8 mouse cellular contexts compared by ENCODE assay signal in the genomic region with DNA sequence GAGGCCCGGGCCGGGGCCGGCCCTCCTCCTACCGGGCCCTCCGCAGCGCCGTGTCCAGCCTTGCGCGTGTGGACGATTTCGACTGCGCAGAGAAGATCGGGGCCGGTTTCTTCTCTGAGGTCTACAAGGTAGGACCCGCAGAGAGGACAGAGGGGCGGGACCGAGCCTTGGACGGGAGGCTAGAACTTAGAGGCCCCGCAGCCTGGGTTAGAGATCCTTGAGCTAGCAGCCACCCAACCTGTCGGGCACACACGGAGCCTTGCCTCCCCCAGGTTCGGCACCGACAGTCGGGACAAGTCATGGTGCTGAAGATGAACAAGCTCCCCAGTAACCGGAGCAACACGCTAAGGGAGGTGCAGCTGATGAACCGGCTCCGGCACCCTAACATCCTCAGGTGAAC. TPM values are rescaled to one million over a fixed set of nuclear protein-coding genes. Genes with fewer than 3 reads are reported as not detected.
DNase-seq lines count a peak whose midpoint lies in the region; ATAC-seq and TF ChIP-seq lines count a peak whose summit lies in the region.

No protein-coding gene starts in this region.

- no peak overlapping the region for H3K27ac ChIP-seq in liver, adult 2 months (replicated peaks; ENCODE audit: insufficient read depth, low read depth, low read length)
- H3K27ac ChIP-seq in forebrain, embryonic 11.5 days (ENCODE audit: low read depth, low read length) = peak overlapping the region; percentile 85
- H3K27ac ChIP-seq in kidney, embryonic 16.5 days (ENCODE audit: low read length) = peak overlapping the region; percentile 98

- DNase-seq in liver, adult 2 months (ENCODE audit: extremely low read depth, low read depth, low spot score) = no peak
- DNase-seq in liver (no peak), R1 (ENCODE audit: low read depth, low spot score) (peak; percentile 59)
- peak; percentile 66 for DNase-seq in forebrain, embryonic 11.5 days (ENCODE audit: low spot score)
- DNase-seq in layer of hippocampus, adult 18-20 months (ENCODE audit: low spot score in 2 of 2) = no peak
- no peak for DNase-seq in right cerebral cortex, adult 18-20 months

- no peaks in the 10 kb centered on the region; the same call in 1 of the 2 replicates for H3K79me2 ChIP-seq in liver, adult 2 months (ENCODE audit: control insufficient read depth, insufficient read depth, low read length)
- no peaks in the 10 kb centered on the region for H3K79me2 ChIP-seq in myocyte (ENCODE audit: control insufficient read depth, insufficient read depth)

- peak overlapping the region; percentile 95 for H3K4me2 ChIP-seq in forebrain, embryonic 11.5 days (ENCODE audit: low read depth, low read length, severe bottlenecking)
- peak overlapping the region; percentile 96 for H3K4me2 ChIP-seq in kidney, embryonic 16.5 days (replicated peaks; ENCODE audit: low read depth, low read length)
- H3K4me2 ChIP-seq in myocyte (ENCODE audit: low read depth) = peak overlapping the region; percentile 69

- H3K9ac ChIP-seq in liver, adult 2 months (ENCODE audit: low read depth, low read length) = peak overlapping the region; percentile 92
- peak overlapping the region; percentile 94 for H3K9ac ChIP-seq in forebrain, embryonic 11.5 days (ENCODE audit: low read length)
- peak overlapping the region; percentile 98 for H3K9ac ChIP-seq in kidney, embryonic 16.5 days (replicated peaks; ENCODE audit: low read length)

- H3ac ChIP-seq in myocyte (ENCODE audit: control insufficient read depth, insufficient read length) = peak overlapping the region; percentile 58

- WGBS in liver, adult 2 months = 2% methylated on average over 28 of the region's 28 CpGs
- WGBS in forebrain, embryonic 11.5 days = 2% methylated on average over 28 of the region's 28 CpGs
- WGBS in kidney, embryonic 16.5 days = 1% methylated on average over 28 of the region's 28 CpGs

- peaks cover 5% of the 10 kb centered on the region; the same call in 1 of the 2 replicates for H3K4me1 ChIP-seq in liver, adult 2 months (ENCODE audit: control insufficient read depth, insufficient read depth, low read length)
- peaks cover 1% of the 10 kb centered on the region; the same call in 1 of the 2 replicates for H3K4me1 ChIP-seq in forebrain, embryonic 11.5 days (replicated peaks; ENCODE audit: control insufficient read depth, insufficient read depth, low read length)
- H3K4me1 ChIP-seq in kidney, embryonic 16.5 days (ENCODE audit: insufficient read depth, low read length) = peaks cover 12% of the 10 kb centered on the region

- no peak for TF ChIP-seq CTCF in liver, adult 2 months (IDR thresholded peaks at IDR 0.05; ENCODE audit: low read depth, low read length)

- H3K4me3 ChIP-seq in liver, adult 2 months (ENCODE audit: insufficient read depth, low read depth, low read length) = peak overlapping the region; percentile 69
- H3K4me3 ChIP-seq in forebrain, embryonic 11.5 days (ENCODE audit: low read depth, low read length) = peak overlapping the region; percentile 95
- H3K4me3 ChIP-seq in kidney, embryonic 16.5 days (ENCODE audit: low read length) = peak overlapping the region; percentile 86
- H3K4me3 ChIP-seq in myocyte = peak overlapping the region; percentile 42

- no peaks in the 10 kb centered on the region for H3K27me3 ChIP-seq in liver, adult 2 months (ENCODE audit: control insufficient read depth, insufficient read depth, low read length)
- H3K27me3 ChIP-seq in forebrain, embryonic 11.5 days (ENCODE audit: control insufficient read depth, insufficient read depth, low read length) = no peaks in the 10 kb centered on the region
- H3K27me3 ChIP-seq in kidney, embryonic 16.5 days (ENCODE audit: insufficient read depth, low read length) = no peaks in the 10 kb centered on the region
- H3K27me3 ChIP-seq in myocyte (ENCODE audit: control insufficient read depth, insufficient read depth, insufficient read length) = no peaks in the 10 kb centered on the region

- no peaks in the 10 kb centered on the region for H3K9me3 ChIP-seq in forebrain, embryonic 11.5 days (ENCODE audit: control insufficient read depth, low read length)
- H3K9me3 ChIP-seq in kidney, embryonic 16.5 days (ENCODE audit: low read length) = no peaks in the 10 kb centered on the region

- peaks cover 6% of the 10 kb centered on the region; the same call in 1 of the 2 replicates for H3K36me3 ChIP-seq in liver, adult 2 months (ENCODE audit: control insufficient read depth, insufficient read depth, low read length)
- peaks cover 2% of the 10 kb centered on the region; the same call in 1 of the 2 replicates for H3K36me3 ChIP-seq in forebrain, embryonic 11.5 days (ENCODE audit: control insufficient read depth, insufficient read depth, low read length)
- peaks cover 36% of the 10 kb centered on the region for H3K36me3 ChIP-seq in kidney, embryonic 16.5 days (ENCODE audit: insufficient read depth, low read length)
- H3K36me3 ChIP-seq in myocyte (ENCODE audit: control insufficient read depth, insufficient read depth) = no peaks in the 10 kb centered on the region

- no peak for TF ChIP-seq POLR2A in liver, adult 2 months (IDR thresholded peaks at IDR 0.05; ENCODE audit: extremely low read depth, insufficient read depth, low read length)
- no peak for TF ChIP-seq POLR2A in myocyte (IDR thresholded peaks at IDR 0.05; ENCODE audit: insufficient read length, low read depth)

- ATAC-seq in forebrain, embryonic 11.5 days (replicated peaks; ENCODE audit: low FRiP score) = peak; percentile 11; the same call in 1 of the 2 replicates
- ATAC-seq in kidney, embryonic 16.5 days (ENCODE audit: low FRiP score, low TSS enrichment) = peak; percentile 17; the same call in 1 of the 2 replicates

TF ChIP-seq in myocyte, 11 proteins besides CTCF, POLR2A, EP300 and RAD21:
- TF ChIP-seq SRF (IDR thresholded peaks at IDR 0.05; ENCODE audit: control insufficient read depth, insufficient read length, low read depth) (no peak), TCF3 (IDR thresholded peaks at IDR 0.05; ENCODE audit: insufficient read length, low read depth) (no peak), TCF12 (IDR thresholded peaks at IDR 0.05; ENCODE audit: insufficient read depth, poor library complexity, severe bottlenecking) (no peak), REST (IDR thresholded peaks at IDR 0.05; ENCODE audit: insufficient read depth, insufficient read length) (no peak), USF1 (IDR thresholded peaks at IDR 0.05; ENCODE audit: low read depth) (no peak), CEBPB (IDR thresholded peaks at IDR 0.05; ENCODE audit: insufficient read depth, poor library complexity, severe bottlenecking) (no peak), POLR2AphosphoS2 (IDR thresholded peaks at IDR 0.05; ENCODE audit: insufficient read length, low read depth) (no peak), MYOD1 (IDR thresholded peaks at IDR 0.05; ENCODE audit: control insufficient read depth in 1 of 3, insufficient read length in 2 of 3, low read depth in 2 of 3) (no peak), E2F4 (IDR thresholded peaks at IDR 0.05; ENCODE audit: insufficient read depth) (no peak), MAX (IDR thresholded peaks at IDR 0.05; ENCODE audit: low read depth) (no peak), MYOG (IDR thresholded peaks at IDR 0.05; ENCODE audit: control insufficient read depth in 1 of 3, insufficient read depth in 1 of 3, insufficient read length in 2 of 3, low read depth in 2 of 3) (no peak)

RNA-seq across cellular contexts. Expression of a gene that starts 1.8 kb away (rescaled TPM):
- 3.0 and 3.2 TPM in 2 replicates for total RNA-seq in liver, adult 2 months (2014; rRNA removed)
- 25.0 and 28.3 TPM in 2 replicates for polyA plus RNA-seq in liver, adult 2 months (2012; rRNA removed)
- polyA plus RNA-seq in forebrain, embryonic 11.5 days (2014; fragmentation: Nextera tagmentation; extraction: Ambion mirVana) = 9.3 and 10.7 TPM in 2 replicates
- 3.0 and 3.5 TPM in 2 replicates for polyA plus RNA-seq in kidney, embryonic 16.5 days (2015; fragmentation: Nextera tagmentation; extraction: Ambion mirVana)
- 40.4 TPM for polyA plus RNA-seq in myocyte (2012; fragmentation: generic; extraction: Trizol)
- 10 to 100 TPM; 83.3 to 89.9 TPM for total RNA-seq in layer of hippocampus, adult 18-20 months (2021)

RNA-seq across cellular contexts. Expression of a gene that starts 10.9 kb away (rescaled TPM):
- 2.8 and 3.6 TPM in 2 replicates for total RNA-seq in liver, adult 2 months (2014; rRNA removed)
- 1.3 and 4.9 TPM in 2 replicates for polyA plus RNA-seq in liver, adult 2 months (2012; rRNA removed)
- polyA plus RNA-seq in forebrain, embryonic 11.5 days (2014; fragmentation: Nextera tagmentation; extraction: Ambion mirVana) = 2.6 and 4.8 TPM in 2 replicates
- polyA plus RNA-seq in kidney, embryonic 16.5 days (2015; fragmentation: Nextera tagmentation; extraction: Ambion mirVana) = 3.3 and 4.1 TPM in 2 replicates
- 0.74 TPM for polyA plus RNA-seq in myocyte (2012; fragmentation: generic; extraction: Trizol)
- not detected for total RNA-seq in layer of hippocampus, adult 18-20 months (2021)

RNA-seq across cellular contexts. Expression of a gene that starts 14.6 kb away (rescaled TPM):
- total RNA-seq in liver, adult 2 months (2014; rRNA removed) = not detected in 2 replicates
- polyA plus RNA-seq in liver, adult 2 months (2012; rRNA removed) = not detected in 2 replicates
- 0.28 and 0.31 TPM in 2 replicates for polyA plus RNA-seq in forebrain, embryonic 11.5 days (2014; fragmentation: Nextera tagmentation; extraction: Ambion mirVana)
- 0.30 and 0.50 TPM in 2 replicates for polyA plus RNA-seq in kidney, embryonic 16.5 days (2015; fragmentation: Nextera tagmentation; extraction: Ambion mirVana)
- polyA plus RNA-seq in myocyte (2012; fragmentation: generic; extraction: Trizol) = 0.04 TPM
- under 1 TPM; 0.54 to 0.81 TPM for total RNA-seq in layer of hippocampus, adult 18-20 months (2021)

RNA-seq across cellular contexts. Expression of a gene that starts 40.0 kb away (rescaled TPM):
- total RNA-seq in liver, adult 2 months (2014; rRNA removed) = not detected in 2 replicates
- polyA plus RNA-seq in liver, adult 2 months (2012; rRNA removed) = 0.13 and 0.51 TPM in 2 replicates
- not detected in 2 replicates for polyA plus RNA-seq in forebrain, embryonic 11.5 days (2014; fragmentation: Nextera tagmentation; extraction: Ambion mirVana)
- polyA plus RNA-seq in kidney, embryonic 16.5 days (2015; fragmentation: Nextera tagmentation; extraction: Ambion mirVana) = not detected in 2 replicates
- polyA plus RNA-seq in myocyte (2012; fragmentation: generic; extraction: Trizol) = not detected
- total RNA-seq in layer of hippocampus, adult 18-20 months (2021) = not detected

RNA-seq across cellular contexts. Expression of a gene that starts 49.2 kb away (rescaled TPM):
- 190 and 221 TPM in 2 replicates for total RNA-seq in liver, adult 2 months (2014; rRNA removed)
- 260 and 344 TPM in 2 replicates for polyA plus RNA-seq in liver, adult 2 months (2012; rRNA removed)
- polyA plus RNA-seq in forebrain, embryonic 11.5 days (2014; fragmentation: Nextera tagmentation; extraction: Ambion mirVana) = 50.3 and 54.3 TPM in 2 replicates
- polyA plus RNA-seq in kidney, embryonic 16.5 days (2015; fragmentation: Nextera tagmentation; extraction: Ambion mirVana) = 73.5 and 89.4 TPM in 2 replicates
- 111 TPM for polyA plus RNA-seq in myocyte (2012; fragmentation: generic; extraction: Trizol)
- 10 to 100 TPM; 27.7 to 29.3 TPM for total RNA-seq in layer of hippocampus, adult 18-20 months (2021)

Comparison
In these comparisons a context has a peak if more than half of its experiments do, and no peak if none do; other contexts are left out.
1. DNase-seq: peak in R1 (single experiment) and forebrain, embryonic 11.5 days (single experiment); none in liver, adult 2 months (single experiment), liver (single experiment), layer of hippocampus, adult 18-20 months (0 of 2) and right cerebral cortex, adult 18-20 months (single experiment).
2. H3K4me3 ChIP-seq: peak in every context shown above with its lines; median percentile 95 in forebrain, embryonic 11.5 days; 86 in kidney, embryonic 16.5 days; 69 in liver, adult 2 months; 42 in myocyte.
3. Peak in every context shown above with its lines, with median percentiles within 50 percentile points of each other: H3K9ac ChIP-seq and H3K4me2 ChIP-seq.